Mouse (Mus musculus) cerebellum, adult 2 months (tissue): ENCODE data around the gene Hint3.

Experiments
- CTCF ChIP-seq: fragments of 200-500 bp; IDR thresholded peaks from 2 replicates; pipeline ENCODE4 v1.5.1; 2011; ENCODE audit warnings: low read depth, mild to moderate bottlenecking, control low read depth, low read length, moderate library complexity, borderline replicate concordance; ENCODE audit not compliant: insufficient read depth
- POLR2A ChIP-seq: fragments of 200-500 bp; IDR thresholded peaks from 2 replicates; pipeline ENCODE4 v1.6.1; 2011; ENCODE audit warnings: low read length, control low read depth, borderline replicate concordance; ENCODE audit not compliant: insufficient read depth

DNA sequence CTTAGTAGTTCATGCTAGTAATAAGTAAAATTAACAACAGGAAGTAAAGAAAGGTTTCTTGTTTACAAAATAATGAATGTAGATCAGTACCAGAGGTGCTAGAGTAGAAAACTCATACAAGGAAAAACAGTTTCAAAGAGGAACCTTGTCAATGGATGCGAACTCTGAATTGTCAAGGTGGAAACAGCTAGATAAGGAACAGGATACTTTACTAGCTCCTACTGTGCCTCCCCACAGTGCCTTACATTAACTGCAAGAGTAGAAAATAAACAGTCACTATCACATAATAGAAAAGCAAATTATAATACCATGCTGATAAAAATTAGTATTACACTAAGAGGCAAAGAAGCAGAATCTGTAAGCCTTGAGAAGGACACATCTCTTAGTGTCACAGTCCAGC lies 43.7 kb downstream of the Hint3 start:
- TF ChIP-seq CTCF (no peak), POLR2A (no peak)
